Mouse (Mus musculus): ENCODE results near the gene Aph1c.
A peak's percentile ranks its signal among the peaks of the same experiment; 100 is the strongest.
"Not testable (repeated sequence)": the region's sequence is repeated elsewhere in the genome, so short reads cannot be mapped to it uniquely, and the experiment has no call there.

Gene Aph1c

DNA sequence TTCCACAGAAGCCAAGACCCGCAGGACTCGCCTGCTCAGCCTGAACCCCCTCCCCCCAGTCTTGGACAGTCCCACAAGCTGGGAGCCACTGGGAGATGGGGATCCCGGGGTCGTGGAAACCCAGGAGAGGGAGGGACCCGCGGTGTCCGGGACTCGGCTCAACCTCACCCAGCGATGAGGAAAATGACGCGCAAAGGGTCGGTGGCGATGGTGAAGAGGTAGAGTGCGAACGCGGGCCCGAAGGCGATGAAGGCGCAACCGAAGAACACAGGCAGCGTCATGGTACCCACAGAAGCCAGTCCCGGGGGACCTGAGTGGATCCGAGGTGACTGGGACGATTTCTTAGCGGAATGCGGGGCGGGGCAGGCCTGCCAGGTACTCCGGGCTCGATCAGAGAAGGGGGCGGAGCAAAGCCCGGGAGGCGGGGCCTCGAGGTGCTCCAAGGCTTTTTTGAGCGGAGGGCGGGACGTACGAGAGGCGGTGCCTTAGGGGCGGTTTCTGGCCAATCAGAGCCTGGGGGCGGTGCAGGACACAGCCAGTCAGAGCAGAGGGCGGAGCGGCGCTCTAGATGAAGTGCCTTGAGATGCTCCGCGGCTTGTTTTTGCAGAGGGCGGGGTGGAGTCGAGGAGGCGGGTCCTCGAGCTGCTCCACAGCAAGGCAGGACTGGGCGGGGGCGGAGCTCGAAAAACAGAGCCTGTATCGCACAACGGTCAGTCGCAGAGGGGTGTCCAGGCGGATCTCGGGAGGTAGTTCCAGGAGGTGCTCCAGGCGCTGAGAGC lies at the start of gene Aph1c:
TSS of gene Aph1c (minus strand) at position 409 of the 779 bp plus-strand sequence.
- peak; percentile 99 for DNase-seq (ENCODE audit: low spot score)

DNA sequence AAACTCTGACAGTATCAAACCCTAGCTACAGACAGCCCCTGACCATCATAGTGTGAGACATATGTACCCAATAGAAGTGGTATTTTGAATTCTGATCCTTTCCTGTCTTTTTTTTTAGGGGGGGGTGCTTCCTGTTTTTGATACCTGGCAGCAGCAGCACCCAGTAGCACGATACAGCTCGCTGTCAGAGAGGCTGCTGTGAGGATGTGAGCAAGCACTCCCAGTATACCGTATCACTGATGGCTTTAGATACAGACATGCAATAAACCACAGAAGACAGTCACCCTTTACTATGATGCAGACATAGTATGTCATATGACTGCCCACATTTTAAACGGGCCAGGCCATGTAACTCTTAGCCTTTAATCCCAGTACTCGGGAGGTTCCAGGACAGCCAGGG lies 49.0 kb upstream of the Aph1c start:
- no peak for DNase-seq (ENCODE audit: low spot score)

DNA sequence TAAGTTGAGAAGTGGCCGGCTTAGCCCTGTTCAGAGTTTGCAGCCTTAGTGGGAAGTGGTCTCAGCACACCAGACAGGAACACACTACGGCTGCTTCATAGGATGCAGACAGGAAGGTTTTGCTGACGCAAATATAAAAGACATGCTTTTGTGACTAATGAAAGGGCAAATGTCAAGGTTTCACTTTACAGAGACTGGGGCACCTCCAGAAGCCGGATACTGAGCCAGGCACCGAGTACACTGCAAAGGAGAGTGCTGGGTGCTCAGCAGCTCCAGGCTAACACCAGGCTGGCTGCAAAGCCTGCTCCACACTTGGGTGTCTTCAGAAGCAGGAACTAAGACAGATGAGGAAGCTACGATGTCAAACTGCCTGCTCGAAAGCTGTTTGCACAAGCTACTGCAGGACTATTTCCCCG lies 47.9 kb upstream of the Aph1c start:
- DNase-seq (ENCODE audit: low spot score), result no peak

DNA sequence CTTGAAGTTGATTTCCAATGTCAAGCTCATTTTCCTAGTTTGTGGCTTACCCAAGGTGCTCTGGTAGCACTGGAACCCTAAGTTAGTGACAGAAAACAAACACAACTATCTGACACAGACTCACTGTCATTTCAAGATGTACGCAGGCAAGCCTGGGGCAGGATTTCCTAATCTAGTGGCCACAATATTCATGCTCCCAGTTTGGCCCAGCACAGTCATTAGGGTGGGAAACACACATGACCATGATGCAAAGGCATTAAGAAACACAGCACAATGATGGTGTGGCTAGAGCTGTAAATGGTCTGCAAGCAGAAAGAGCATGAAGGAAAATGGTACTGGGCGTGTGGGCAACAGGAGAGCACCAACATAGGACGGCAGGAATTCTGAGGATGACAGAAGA lies 47.3 kb upstream of the Aph1c start:
- no peak for DNase-seq (ENCODE audit: low spot score)

DNA sequence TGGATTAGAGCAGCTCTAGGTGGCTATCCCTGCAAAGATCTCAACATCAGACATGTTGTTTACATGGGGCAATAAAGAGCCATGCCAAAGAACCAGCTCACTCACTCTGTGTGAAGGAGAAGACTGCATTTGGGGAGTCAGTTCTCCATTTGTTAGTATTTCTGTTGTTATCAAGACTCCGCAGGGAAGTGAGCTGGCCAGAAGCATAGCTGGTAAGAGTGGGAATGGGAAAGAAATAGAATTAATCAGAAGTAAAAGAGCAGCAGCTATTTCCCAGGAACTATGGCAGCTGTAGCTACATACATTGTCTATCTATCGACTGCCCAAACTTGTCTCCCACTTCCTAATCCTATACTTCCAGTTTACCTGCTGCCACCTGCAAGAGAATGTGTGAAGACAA lies 46.2 kb upstream of the Aph1c start:
- no peak for DNase-seq (ENCODE audit: low spot score)

DNA sequence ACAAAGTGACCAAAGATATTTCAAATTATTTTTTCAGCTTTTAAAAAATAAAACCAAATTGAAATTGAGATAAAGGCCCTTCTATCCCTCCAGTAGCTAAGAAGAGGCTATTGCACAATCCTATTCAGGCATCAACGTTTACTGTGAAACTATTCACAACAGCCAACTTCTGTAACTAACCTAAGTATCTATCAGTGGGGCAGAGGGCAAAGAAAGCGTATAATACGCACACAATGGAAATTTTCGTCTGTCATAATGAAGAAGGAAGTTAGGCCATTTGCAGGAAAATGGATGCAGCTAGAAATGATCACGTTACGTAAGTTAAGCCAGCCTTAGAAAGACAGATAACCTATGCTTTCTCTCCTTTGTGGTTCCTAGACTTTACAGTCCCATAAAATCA lies 45.0 kb upstream of the Aph1c start:
- DNase-seq (ENCODE audit: low spot score), result no peak

DNA sequence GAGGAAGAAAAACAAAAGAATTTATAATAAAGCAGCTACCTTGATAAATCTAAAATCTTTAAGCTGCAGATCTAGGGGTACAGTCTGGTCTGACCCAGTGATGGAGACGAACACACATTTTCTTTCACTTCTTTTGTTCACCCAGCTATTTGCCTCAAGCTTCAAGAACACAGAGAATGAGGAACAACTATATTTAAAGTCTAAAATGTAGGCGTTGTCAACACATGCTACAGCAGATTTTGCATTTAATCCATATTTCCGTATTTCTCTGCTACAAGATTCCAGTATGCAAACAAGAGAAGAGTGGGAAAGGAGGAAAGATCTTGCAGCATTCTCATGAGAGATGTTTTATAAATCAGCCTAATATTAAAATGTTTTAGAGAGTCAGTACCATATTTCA lies 44.4 kb upstream of the Aph1c start:
- no peak for DNase-seq (ENCODE audit: low spot score)

DNA sequence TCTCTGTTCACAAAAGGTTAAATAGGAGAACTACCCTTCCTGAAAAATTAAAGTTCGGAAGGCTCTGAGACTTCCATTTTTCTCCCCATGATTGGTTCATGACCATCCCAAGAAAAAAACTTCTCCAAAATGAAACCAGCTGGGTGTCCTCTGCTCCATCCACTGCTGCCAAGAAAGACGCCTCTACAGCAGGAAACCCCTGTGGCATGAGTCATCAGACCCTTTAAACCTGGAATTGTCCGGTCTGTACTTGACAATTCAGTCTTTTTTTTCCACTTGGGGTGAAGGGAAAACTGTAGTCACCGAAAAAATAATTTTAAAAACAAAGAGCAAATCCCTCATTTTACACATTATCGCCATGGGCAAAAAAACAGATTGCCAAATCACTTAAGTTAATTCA lies 42.1 kb upstream of the Aph1c start:
- DNase-seq (ENCODE audit: low spot score), result no peak

DNA sequence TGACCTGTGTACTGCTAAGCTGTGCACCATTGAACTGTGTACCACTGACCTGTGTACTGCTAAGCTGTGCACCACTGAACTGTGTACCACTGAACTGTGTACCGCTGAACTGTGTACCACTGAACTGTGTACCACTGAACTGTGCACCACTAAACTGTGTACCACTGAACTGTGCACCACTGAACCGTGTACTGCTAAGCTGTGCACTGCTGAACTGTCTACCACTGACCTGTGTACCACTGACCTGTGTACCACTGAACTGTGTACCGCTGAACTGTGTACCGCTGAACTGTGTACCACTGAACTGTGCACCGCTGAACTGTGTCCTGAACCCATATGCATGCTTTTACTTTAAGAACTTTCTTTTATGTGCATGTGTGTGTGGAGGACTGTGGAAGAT lies 39.8 kb upstream of the Aph1c start:
- DNase-seq (ENCODE audit: low spot score), result no peak

DNA sequence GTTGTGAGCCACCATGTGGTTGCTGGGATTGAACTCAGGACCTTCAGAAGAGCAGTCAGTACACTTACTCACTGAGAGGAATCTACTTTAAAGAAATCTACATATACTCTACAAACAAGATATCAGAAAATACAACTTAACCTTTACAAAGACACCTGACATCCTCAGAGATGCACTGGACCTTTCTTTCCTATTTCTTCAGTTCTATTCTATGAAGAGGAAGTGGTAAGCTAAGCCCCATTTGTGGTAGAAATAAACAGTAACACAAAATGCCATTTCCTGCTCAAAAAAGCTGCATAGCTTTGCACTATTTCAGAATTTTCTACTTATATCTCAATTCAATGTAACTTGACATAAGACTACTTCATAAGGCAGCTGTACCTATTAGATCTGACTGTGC lies 39.0 kb upstream of the Aph1c start:
- no peak for DNase-seq (ENCODE audit: low spot score)

DNA sequence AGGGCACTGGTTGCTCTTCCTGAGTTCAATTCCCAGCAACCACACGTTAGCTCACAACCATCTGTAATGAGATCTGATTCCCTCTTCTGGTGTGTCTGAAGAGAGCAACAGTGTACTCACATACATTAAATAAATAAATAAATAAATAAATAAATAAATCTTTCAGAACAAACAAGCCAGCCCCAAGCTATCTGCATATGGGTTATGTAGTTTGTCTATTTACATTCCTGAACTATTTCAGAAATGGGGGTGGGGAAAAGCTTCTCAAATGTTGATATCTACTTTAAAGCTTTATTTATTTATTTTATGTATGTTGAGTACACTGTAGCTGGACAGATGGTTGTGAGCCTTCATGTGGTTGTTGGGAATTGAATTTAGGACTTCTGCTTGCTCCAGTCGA lies 38.5 kb upstream of the Aph1c start:
- DNase-seq (ENCODE audit: low spot score), result not testable (repeated sequence)

DNA sequence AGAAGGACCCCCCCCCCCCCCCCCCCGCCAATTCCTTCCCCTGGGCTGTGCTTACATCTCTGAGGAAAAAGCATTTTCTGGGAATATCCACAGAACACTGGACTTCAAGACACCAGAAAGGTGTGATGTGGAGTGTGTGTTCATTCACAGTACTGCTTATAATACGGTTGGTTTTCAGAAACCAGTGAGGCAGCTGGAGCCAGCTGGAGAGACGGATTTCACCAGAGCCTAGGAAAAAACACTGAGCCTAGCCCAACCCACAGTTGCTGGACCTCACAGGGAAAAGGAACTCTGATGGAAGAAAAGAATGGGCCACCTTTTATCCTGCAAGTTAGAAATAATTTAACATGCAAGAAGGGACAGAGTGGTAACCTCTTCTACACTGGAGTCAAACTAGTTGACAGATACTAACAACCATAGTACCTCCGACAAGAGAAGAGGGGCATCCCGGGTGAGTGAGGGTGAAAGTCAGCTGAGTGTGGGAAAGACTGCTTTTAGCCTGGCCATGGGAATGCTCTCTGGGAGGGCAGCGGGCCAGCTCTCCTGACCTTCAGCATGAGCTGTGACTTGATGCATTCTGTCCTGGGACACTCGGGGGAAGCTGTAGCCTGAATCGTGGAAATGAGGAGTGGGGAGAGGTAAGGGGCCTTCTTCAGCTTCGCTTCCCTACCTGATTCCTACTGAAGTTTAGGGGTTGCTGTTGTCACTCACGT lies 37.6 kb upstream of the Aph1c start:
- DNase-seq (ENCODE audit: low spot score), result no peak

DNA sequence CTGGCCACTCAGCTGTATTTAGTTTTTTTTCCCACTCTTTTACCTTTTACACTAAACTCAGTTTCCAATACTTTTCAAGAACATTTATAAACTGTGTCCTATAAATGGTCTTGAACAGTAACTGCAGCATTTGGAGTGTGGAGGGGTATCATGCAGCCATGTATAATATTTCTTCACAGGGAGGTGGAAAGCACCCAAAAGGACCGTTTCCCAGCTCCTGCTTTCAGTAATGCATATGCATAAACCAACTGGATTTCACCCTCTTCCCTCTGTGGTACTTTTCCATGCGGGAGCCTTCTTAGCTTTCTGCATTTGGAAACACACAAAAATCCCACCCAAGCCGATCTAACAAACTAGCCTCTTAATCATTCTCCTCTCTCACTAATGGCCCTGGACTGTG lies 30.2 kb upstream of the Aph1c start:
- no peak for DNase-seq (ENCODE audit: low spot score)

DNA sequence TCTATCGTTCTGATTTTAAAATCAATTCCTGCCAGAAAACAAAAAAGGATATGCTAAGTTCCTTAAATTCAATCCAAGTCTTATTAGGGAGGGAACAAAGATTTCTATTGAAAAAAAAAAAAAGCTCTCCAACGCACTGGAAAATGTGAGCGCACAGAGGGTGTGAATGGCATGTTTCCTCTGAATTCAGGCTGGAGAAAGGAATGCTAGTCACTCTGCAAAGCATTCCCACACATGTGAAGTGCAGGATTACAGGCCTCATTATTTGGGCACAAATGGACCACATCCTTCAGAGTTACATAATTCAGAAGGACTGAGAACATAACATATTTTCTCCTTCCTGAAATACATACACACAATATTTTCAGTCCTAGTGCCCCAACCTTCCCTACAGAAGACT lies 28.9 kb upstream of the Aph1c start:
- no peak for DNase-seq (ENCODE audit: low spot score)

DNA sequence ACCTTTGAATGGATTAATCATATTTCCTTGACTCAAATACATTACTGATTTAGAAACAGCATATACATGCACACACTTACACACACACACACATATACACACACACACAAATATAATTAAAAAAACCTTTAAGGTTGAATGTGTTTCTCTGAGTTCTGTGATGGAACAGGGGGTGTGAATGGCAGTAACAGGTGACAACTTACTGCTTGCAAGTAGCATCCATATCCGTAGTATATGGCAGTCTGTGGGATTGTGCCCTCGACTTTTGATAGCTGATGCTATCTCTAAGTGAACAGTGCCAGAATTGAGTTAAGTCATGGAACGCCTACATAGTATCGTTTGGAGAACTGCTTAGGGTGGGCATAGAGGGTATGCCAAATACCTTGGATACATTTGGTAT lies 27.7 kb upstream of the Aph1c start:
- DNase-seq (ENCODE audit: low spot score), result no peak

DNA sequence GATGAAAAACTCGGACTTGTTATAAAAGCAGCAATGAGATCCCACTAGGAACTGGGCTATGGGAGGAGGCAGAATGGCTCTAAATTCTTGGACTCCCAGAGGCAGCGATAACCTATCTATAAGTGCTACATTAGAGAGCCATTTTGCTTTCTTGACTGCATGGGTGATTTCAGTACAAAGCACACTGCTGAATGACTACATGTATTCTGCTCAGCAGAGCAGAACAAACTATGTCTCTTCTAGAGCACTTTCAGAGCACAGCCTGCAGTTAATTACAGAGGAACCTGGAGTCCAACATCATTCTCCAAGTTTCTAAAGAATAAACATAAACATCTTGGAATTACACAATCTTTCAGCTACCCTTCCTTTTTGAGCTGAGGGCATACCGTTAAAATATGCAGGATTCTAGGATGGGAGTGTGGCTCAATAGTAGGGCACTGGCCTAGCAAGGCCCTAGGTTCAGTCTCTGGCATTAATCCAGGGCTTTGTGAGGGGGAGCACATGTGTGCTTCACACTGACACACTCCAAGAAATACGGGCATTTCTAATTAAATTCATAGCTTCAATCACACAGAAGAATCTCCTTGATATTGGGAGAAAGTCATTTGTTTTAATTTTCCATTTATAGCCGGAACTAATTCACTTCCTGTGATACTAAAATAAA lies 26.7 kb upstream of the Aph1c start:
- DNase-seq (ENCODE audit: low spot score), result no peak

DNA sequence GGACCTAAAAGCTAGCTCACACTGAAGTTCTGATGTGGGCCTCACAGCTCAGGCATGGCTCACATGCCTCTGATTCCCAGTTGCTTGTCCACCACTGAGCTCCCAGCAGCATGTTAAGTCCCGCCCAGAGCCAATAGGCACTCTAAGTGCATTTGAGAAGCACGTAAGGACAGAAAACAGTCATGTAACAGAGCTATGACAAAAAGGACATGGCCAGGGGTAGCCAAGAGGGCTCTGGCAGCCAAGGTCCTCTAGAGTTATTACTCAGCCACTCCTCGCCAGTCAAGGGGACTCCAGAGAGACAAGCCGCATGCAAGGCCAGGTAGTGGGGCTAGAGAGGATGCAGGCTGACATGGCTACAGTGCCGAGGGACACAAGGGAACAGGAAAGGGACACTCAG lies 25.0 kb upstream of the Aph1c start:
- no peak for DNase-seq (ENCODE audit: low spot score)

DNA sequence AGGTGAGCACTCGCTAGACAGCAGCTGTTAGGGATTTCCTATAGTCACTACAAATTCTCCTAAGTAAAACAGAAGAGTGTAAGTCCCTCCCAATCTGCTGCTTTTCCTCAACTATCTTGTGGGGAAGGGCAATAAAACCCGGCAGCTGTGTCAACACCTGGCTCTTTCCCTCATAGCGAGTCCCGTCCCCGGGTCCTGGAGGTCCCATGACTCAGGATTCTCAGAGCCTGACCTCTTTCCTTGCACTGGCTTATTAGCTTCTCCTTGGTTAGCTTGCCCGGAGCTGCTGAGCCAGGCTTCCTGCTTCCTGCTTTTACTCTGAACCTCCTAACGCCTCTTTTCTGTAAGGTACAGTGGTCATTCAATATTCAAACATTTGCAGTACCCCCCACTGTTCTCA lies 21.3 kb upstream of the Aph1c start:
- DNase-seq (ENCODE audit: low spot score), result peak; percentile 68

DNA sequence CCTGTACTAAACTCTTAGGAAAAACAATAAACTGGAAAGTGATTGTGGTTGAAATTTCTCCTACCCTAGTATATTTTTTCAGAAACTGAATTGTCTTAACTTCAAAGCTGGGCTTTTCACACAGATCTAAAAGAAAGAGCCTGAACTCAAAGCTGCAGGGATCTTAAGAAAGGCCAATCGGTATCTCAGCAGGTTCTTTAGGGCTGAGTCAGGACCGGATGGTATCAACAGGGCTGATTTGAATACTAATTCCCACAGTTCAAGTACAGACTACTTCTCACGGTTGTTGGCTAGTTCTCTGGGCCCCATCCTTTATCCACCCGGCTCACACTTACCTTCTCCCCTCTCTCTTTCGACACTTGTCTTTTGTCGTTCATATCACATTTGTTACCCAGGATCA lies 18.1 kb upstream of the Aph1c start:
- DNase-seq (ENCODE audit: low spot score), result no peak

DNA sequence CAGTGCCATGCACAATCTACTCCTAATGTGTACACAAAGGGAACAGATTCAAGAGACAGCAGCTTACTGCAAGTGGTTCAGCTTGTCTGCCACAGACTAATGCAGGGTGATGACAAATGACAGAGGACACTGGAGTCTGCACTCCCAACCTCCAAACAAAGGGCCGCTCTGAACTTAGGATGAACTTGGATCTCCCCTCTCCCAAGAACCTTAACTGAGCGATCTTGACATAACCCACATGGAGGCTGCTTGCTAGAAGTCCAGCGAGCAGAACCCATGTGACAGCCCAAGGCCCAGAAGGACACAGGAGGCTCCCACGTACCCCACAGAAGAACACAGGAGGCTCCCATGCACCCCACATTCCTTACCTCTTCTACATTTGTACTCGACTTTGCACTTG lies 16.4 kb upstream of the Aph1c start:
- no peak for DNase-seq (ENCODE audit: low spot score)

DNA sequence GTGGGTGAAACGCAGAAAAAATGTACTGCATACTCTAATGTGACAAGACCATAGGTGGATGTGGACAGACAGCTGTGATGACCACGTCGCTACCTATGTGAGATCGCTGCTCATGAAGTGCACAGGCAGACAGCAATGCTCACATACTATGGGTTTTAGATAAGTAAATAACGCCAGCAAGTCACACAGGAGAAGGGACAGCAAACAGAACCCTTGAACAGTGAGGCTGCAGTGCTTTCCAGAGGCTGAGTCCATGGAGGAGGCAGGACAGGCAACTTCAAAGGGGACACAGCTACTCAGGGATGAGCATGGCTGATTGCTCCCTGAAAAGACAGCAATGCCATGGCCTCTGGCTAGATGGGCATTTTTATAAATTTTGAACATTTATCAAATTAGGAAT lies 12.3 kb upstream of the Aph1c start:
- DNase-seq (ENCODE audit: low spot score), result peak; percentile 14

DNA sequence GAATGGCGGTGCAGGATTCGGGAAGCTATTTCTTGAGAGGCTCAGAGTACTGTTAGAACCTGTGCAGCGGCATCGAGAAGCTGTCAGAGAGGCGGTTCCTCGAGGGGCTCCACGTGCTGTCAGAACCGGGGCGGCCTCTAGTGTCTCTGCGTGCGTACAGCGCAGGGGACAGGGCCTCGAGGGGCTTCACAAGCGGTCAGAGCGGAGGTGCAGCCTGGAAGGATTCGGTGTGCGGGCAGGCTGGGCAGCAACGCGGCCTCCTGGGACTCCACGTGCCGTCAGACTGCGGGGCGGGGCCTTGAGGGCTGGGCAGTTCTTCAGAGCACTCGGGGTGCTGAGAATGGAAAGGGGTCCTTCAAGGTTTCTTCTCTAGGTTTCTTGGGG lies 563 bp upstream of the Aph1c start:
- no peak for DNase-seq (ENCODE audit: low spot score)

DNA sequence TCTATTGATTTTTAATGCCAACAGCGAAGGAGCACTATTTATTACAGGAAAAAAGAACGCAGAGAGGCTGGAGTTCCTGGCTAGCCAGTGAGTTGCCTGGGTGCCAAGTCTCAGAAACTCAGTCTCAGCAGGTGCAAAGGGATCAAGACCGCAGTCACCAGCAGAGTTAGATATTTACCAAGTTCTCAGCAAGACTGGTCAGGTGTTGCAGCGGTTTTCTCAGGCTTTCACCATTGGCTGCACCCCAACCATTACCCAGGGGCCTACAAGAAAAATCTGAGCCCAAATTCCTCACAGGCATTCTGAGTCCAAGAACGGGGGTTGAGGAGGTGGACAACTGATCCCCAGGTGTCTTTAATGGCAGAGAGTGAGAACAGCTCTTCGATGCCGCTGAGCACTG lies 675 bp downstream of the Aph1c start:
- DNase-seq (ENCODE audit: low spot score), result peak; percentile 38

Measured in yolk sac, embryonic 10.5 days (tissue).